Mouse (Mus musculus) embryonic fibroblast, embryonic 13.5 days (primary cell): ENCODE data around the gene Ccdc191.

ENCODE experiments used
- CTCF ChIP-seq: IDR thresholded peaks from 2 replicates; pipeline ENCODE4 v1.5.1; 2011; ENCODE audit warnings: mild to moderate bottlenecking, control low read depth, low read length, moderate library complexity, borderline replicate concordance; ENCODE audit not compliant: insufficient read depth
- POLR2A ChIP-seq: IDR thresholded peaks from 2 replicates; pipeline ENCODE4 v1.6.1; 2011; ENCODE audit warnings: low read depth, mild to moderate bottlenecking, control low read depth, low read length, moderate library complexity

DNA sequence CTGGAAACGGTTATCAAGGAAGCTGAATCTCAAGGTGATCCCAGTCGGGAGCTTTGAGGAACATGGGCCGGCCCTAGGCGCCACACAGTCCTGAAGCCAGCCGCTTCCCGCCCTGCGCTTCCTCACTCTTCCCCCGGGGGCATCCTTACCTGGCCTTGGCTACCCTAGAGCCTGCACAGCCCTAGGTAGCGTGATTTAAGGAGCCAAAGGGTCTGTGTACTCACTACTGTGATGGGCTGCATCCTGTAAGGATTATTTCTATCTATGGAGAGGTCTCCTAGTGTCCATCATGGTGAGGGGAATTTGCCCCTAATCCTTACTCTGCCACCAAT, 371 bp downstream of the Ccdc191 start:
- 0 out of 2 replicates have a peak, but pooled peaks have one; percentile 5 for TF ChIP-seq CTCF
- TF ChIP-seq POLR2A, result no peak
